Mouse (Mus musculus) heart, embryonic 12.5 days (tissue): ENCODE measurements at regions not wholly inside any gene's neighbourhood (a gene's known extent, or its start where the extent isn't known, plus 50 kb on each side); places are given as distances from the start of the nearest gene placed in this dataset.

ENCODE experiments used
- ATAC-seq: fragments of 200-750 bp; cut with Nextera tagmentation; 2 replicates; pipeline ENCODE4 v1.8.0; 2017; ENCODE audit warnings: moderate TSS enrichment, moderate library complexity; ENCODE audit not compliant: insufficient number of reproducible peaks, low FRiP score
- H3K27ac ChIP-seq: fragments of 300-500 bp; sonication (generic); 2 replicates; pipeline ENCODE4 v1.5.1; 2016; ENCODE audit warnings: mild to moderate bottlenecking, moderate library complexity; ENCODE audit not compliant: poor library complexity, severe bottlenecking
- H3K27me3 ChIP-seq: fragments of 300-500 bp; sonication (generic); replicated peaks from 2 replicates; pipeline ENCODE4 v1.6.1; 2016; ENCODE audit warnings: mild to moderate bottlenecking, moderate library complexity
- H3K36me3 ChIP-seq: fragments of 300-500 bp; sonication (generic); 2 replicates; pipeline ENCODE4 v1.6.1; 2016; ENCODE audit warnings: mild to moderate bottlenecking, moderate library complexity
- H3K4me1 ChIP-seq: fragments of 300-500 bp; sonication (generic); replicated peaks from 2 replicates; pipeline ENCODE4 v1.6.1; 2016; ENCODE audit warnings: mild to moderate bottlenecking
- H3K4me2 ChIP-seq: fragments of 300-500 bp; sonication (generic); 2 replicates; pipeline ENCODE4 v1.6.1; 2016; ENCODE audit warnings: mild to moderate bottlenecking, moderate library complexity
- H3K4me3 ChIP-seq: fragments of 300-500 bp; sonication (generic); 2 replicates; pipeline ENCODE4 v1.5.1; 2016; ENCODE audit warnings: mild to moderate bottlenecking
- H3K9ac ChIP-seq: fragments of 300-500 bp; sonication (generic); 2 replicates; pipeline ENCODE4 v1.6.1; 2016; ENCODE audit warnings: mild to moderate bottlenecking, moderate library complexity
- H3K9me3 ChIP-seq: fragments of 300-500 bp; sonication (generic); replicated peaks from 2 replicates; pipeline ENCODE4 v1.6.1; 2016; ENCODE audit warnings: mild to moderate bottlenecking, moderate library complexity
- WGBS: fragments of 180-500 bp; shearing (Covaris S2); methylation state at CpG from one replicate; pipeline ENCODE4 v1.1.7; 2016; 5-methylcytosine and 5-hydroxymethylcytosine counted together

DNA sequence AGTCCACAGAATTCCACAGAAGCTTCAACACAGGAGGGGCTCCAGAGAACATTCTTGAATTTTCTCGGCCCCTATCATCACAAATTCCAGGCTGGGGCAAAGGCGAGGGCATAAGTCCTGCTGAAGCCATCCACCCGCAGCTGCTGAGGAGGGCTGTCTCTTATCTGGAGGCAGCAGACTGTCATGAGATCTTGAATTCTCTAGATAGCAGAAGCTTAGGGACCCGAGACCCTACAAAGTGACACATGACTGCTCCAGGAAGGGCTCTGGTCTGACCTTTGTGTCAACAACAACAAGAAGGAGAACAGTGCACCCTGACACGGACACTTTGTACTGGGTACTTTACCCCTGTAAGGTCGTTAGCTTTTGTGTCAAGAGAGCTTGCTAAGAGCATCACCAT lies 57.2 kb downstream of the Lao1 start:
- H3K9me3 ChIP-seq, result no peaks in the 10 kb centered on the region
- H3K27ac ChIP-seq, result peak overlapping the region; percentile 97
- H3K36me3 ChIP-seq, result no peaks in the 10 kb centered on the region
- peak; percentile 76 for ATAC-seq
- H3K4me2 ChIP-seq, result peak overlapping the region; percentile 30; the same call in 1 of the 2 replicates
- H3K4me3 ChIP-seq, result no peak overlapping the region
- H3K27me3 ChIP-seq, result no peaks in the 10 kb centered on the region
- H3K9ac ChIP-seq, result no peak overlapping the region; the same call in 1 of the 2 replicates
- H3K4me1 ChIP-seq, result peaks cover 57% of the 10 kb centered on the region
- 10% methylated on average over 6 of the region's 6 CpGs for WGBS

- Histone ChIP-seq H3K9ac (no peak overlapping the region; the same call in 1 of the 2 replicates), H3K4me3 (no peak overlapping the region), H3K36me3 (no peaks in the 10 kb centered on the region), H3K27me3 (no peaks in the 10 kb centered on the region), H3K27ac (peak overlapping the region; percentile 97), H3K4me1 (peaks cover 57% of the 10 kb centered on the region), H3K9me3 (no peaks in the 10 kb centered on the region), H3K4me2 (peak overlapping the region; percentile 30)
- ATAC-seq, result peak; percentile 83
- WGBS, result 19% methylated on average over 12 of the region's 12 CpGs
These were observed 57.8 kb downstream of the Lao1 start for GRCm38 (mm10) chr4:119019013-119019781.

- WGBS, result 21% methylated on average over 6 of the region's 6 CpGs
- H3K4me3 ChIP-seq, result no peak overlapping the region
- no peaks in the 10 kb centered on the region for H3K27me3 ChIP-seq
- peaks cover 53% of the 10 kb centered on the region for H3K4me1 ChIP-seq
- H3K9ac ChIP-seq, result peak overlapping the region; percentile 5; the same call in 1 of the 2 replicates
- H3K9me3 ChIP-seq, result no peaks in the 10 kb centered on the region
- no peak for ATAC-seq
- H3K36me3 ChIP-seq, result no peaks in the 10 kb centered on the region
- no peak overlapping the region for H3K4me2 ChIP-seq
- peak overlapping the region; percentile 71 for H3K27ac ChIP-seq
These were observed 61.0 kb downstream of the Lao1 start for GRCm38 (mm10) chr4:119022338-119022737.

GRCm38 (mm10) chr4:119026237-119026861 lies 65.0 kb downstream of the Lao1 start:
- Histone ChIP-seq H3K4me1 (peaks cover 51% of the 10 kb centered on the region), H3K4me3 (no peak overlapping the region), H3K9me3 (no peaks in the 10 kb centered on the region), H3K36me3 (no peaks in the 10 kb centered on the region), H3K4me2 (no peak overlapping the region), H3K9ac (no peak overlapping the region), H3K27ac (no peak overlapping the region), H3K27me3 (no peaks in the 10 kb centered on the region)
- no peak for ATAC-seq
- 37% methylated on average over 5 of the region's 5 CpGs for WGBS

GRCm38 (mm10) chr4:119028208-119028821 lies 66.9 kb downstream of the Lao1 start:
- WGBS, result 24% methylated on average over 8 of the region's 8 CpGs
- Histone ChIP-seq H3K4me2 (peak overlapping the region; percentile 30), H3K27me3 (no peaks in the 10 kb centered on the region), H3K4me3 (no peak overlapping the region), H3K9ac (no peak overlapping the region), H3K9me3 (no peaks in the 10 kb centered on the region), H3K27ac (peak overlapping the region; percentile 8; the same call in 1 of the 2 replicates), H3K36me3 (no peaks in the 10 kb centered on the region), H3K4me1 (peaks cover 40% of the 10 kb centered on the region)
- peak; percentile 74 for ATAC-seq

- H3K36me3 ChIP-seq, result no peaks in the 10 kb centered on the region
- H3K4me2 ChIP-seq, result peak overlapping the region; percentile 35
- H3K9me3 ChIP-seq, result no peaks in the 10 kb centered on the region
- no peak overlapping the region for H3K4me3 ChIP-seq
- WGBS, result 37% methylated on average over 7 of the region's 7 CpGs
- peaks cover 40% of the 10 kb centered on the region for H3K4me1 ChIP-seq
- no peak for ATAC-seq
- H3K9ac ChIP-seq, result no peak overlapping the region
- H3K27me3 ChIP-seq, result no peaks in the 10 kb centered on the region
- H3K27ac ChIP-seq, result no peak overlapping the region
These were observed 67.7 kb downstream of the Lao1 start for GRCm38 (mm10) chr4:119029091-119029490.

DNA sequence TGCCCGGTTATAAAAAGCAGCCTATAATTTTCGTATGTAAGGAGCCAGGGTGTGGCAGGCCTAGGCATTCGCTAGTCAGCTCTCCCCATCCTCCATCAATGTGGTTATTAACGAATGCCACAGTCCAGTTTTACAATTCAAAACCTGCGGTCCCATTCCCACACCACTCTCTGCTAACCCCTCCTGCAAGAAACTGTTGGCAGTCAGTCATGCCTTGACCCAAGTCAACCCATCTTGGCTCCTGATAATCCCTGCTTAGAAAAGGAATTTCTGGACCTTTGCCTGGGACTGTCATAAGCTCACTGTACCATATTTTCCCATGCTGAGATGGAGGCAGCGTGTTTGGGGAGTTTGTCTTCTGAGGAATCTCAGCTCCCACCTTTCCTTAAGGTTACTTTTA lies 68.4 kb downstream of the Lao1 start:
- no peaks in the 10 kb centered on the region for H3K9me3 ChIP-seq
- H3K4me2 ChIP-seq, result no peak overlapping the region
- no peak overlapping the region for H3K9ac ChIP-seq
- H3K27me3 ChIP-seq, result no peaks in the 10 kb centered on the region
- no peak overlapping the region for H3K27ac ChIP-seq
- peaks cover 40% of the 10 kb centered on the region for H3K4me1 ChIP-seq
- WGBS, result 80% methylated on average over 6 of the region's 6 CpGs
- no peaks in the 10 kb centered on the region for H3K36me3 ChIP-seq
- no peak for ATAC-seq
- H3K4me3 ChIP-seq, result no peak overlapping the region

DNA sequence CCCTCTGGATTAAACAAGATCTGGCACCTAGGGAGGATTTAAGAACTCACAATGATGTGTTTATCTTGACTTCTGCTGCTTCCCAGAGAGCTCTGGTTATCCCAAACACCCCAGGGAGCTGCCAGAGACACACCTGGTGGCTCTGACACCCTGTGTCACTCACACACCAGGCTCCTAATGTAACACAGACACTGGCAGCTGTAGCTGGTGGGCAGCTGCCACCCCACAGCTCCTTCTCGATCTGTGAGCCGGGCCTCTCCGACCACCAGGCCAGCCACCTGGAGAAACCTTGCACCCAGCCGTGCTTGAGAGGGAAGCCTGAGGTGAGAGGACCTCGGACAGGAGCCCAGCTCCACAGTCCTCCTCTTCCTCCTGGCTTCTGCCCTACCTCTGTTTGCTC lies 69.5 kb downstream of the Lao1 start:
- 35% methylated on average over 5 of the region's 5 CpGs for WGBS
- no peaks in the 10 kb centered on the region for H3K36me3 ChIP-seq
- no peaks in the 10 kb centered on the region for H3K27me3 ChIP-seq
- H3K4me3 ChIP-seq, result no peak overlapping the region
- no peak overlapping the region for H3K27ac ChIP-seq
- no peak for ATAC-seq
- 0 out of 2 replicates have a peak overlapping the region, but pooled peaks have one; percentile 4 for H3K9ac ChIP-seq
- no peak overlapping the region for H3K4me2 ChIP-seq
- H3K9me3 ChIP-seq, result no peaks in the 10 kb centered on the region
- peaks cover 34% of the 10 kb centered on the region for H3K4me1 ChIP-seq

DNA sequence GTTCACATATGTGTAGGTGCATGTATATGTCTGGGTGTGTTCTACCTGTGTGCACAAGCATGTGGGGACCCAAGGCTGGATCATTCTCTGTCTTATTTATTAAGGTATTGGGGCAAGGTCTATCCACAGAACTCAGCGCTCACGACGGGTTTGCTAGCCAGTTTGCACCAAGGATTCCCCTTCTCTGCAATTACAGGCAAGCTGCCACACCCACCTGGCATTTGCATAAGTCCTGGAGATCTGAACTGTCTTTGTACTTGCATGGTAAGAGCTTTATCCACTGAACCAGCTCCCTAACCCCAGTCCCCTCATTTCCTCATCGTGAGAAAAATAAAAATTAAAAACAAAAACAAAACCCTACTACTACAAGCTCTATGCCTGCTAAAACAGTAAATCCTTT lies 71.6 kb downstream of the Lao1 start:
- no peaks in the 10 kb centered on the region for H3K36me3 ChIP-seq
- 65% methylated on average over 4 of the region's 4 CpGs for WGBS
- H3K27me3 ChIP-seq, result no peaks in the 10 kb centered on the region
- H3K9me3 ChIP-seq, result no peaks in the 10 kb centered on the region
- no peak overlapping the region for H3K4me2 ChIP-seq
- no peak overlapping the region for H3K27ac ChIP-seq
- ATAC-seq, result no peak
- H3K4me3 ChIP-seq, result no peak overlapping the region
- H3K4me1 ChIP-seq, result peaks cover 45% of the 10 kb centered on the region
- no peak overlapping the region for H3K9ac ChIP-seq

- peak; percentile 78; the same call in 1 of the 2 replicates for ATAC-seq
- 0 out of 2 replicates have a peak, but pooled peaks cover 13% of the 10 kb centered on the region for H3K4me1 ChIP-seq
- WGBS, result 31% methylated on average over 5 of the region's 5 CpGs
- no peaks in the 10 kb centered on the region for H3K27me3 ChIP-seq
- H3K4me3 ChIP-seq, result no peak overlapping the region
- no peak overlapping the region for H3K4me2 ChIP-seq
- H3K9me3 ChIP-seq, result no peaks in the 10 kb centered on the region
- H3K9ac ChIP-seq, result no peak overlapping the region
- H3K27ac ChIP-seq, result no peak overlapping the region; the same call in 1 of the 2 replicates
- H3K36me3 ChIP-seq, result no peaks in the 10 kb centered on the region
These were observed 71.9 kb upstream of the Slc2a1 start for GRCm38 (mm10) chr4:119036582-119036981.

DNA sequence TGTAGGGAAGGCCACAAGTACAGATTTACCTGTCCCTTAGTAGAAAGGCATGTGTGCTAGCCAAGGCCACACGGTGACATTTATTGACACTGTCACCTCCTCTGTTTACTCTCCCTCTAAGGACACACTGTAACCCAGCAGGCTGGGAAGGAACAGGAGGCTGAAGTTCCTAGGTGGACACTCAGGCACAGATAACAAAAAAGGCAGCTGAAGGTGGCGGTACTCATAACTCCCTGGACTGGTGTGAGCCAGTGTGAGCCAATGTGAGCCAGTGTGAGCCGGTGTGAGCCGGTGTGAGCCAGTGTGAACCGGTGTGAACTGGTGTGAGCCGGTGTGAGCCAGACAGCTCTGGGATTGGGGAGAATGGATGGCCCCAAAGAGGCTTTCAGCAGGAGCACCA lies 68.5 kb upstream of the Slc2a1 start:
- WGBS, result 86% methylated on average over 6 of the region's 6 CpGs
- H3K27ac ChIP-seq, result no peak overlapping the region
- peaks cover 20% of the 10 kb centered on the region for H3K4me1 ChIP-seq
- H3K36me3 ChIP-seq, result no peaks in the 10 kb centered on the region
- no peak for ATAC-seq
- H3K9me3 ChIP-seq, result no peaks in the 10 kb centered on the region
- no peaks in the 10 kb centered on the region for H3K27me3 ChIP-seq
- H3K9ac ChIP-seq, result no peak overlapping the region
- no peak overlapping the region for H3K4me3 ChIP-seq
- no peak overlapping the region for H3K4me2 ChIP-seq
